Mouse (Mus musculus) forebrain, embryonic 14.5 days (tissue): ENCODE results near the gene Zkscan3. TPM values are rescaled to one million over a fixed set of nuclear protein-coding genes. Genes with fewer than 3 reads are reported as not detected.

Experiments used
- ATAC-seq: fragments of 200-750 bp; cut with Nextera tagmentation; 2 replicates; pipeline ENCODE4 v1.8.0; 2017; ENCODE audit warnings: mild to moderate bottlenecking, moderate library complexity
- DNase-seq: peaks from one replicate; pipeline ENCODE4 v3.0.0-alpha.2; 2015; ENCODE audit warnings: low spot score
- H3K27ac ChIP-seq: fragments of 300-500 bp; sonication (generic); 2 replicates; pipeline ENCODE4 v1.5.1; 2014; ENCODE audit warnings: low read depth, mild to moderate bottlenecking, control low read depth, low read length, moderate library complexity
- H3K27me3 ChIP-seq: fragments of 300-500 bp; sonication (generic); replicated peaks from 2 replicates; pipeline ENCODE4 v1.6.1; 2014; ENCODE audit warnings: low read length, control low read depth, mixed read lengths; ENCODE audit not compliant: control insufficient read depth, insufficient read depth
- H3K36me3 ChIP-seq: fragments of 300-500 bp; sonication (generic); 2 replicates; pipeline ENCODE4 v1.6.1; 2014; ENCODE audit warnings: low read length, control low read depth; ENCODE audit not compliant: control insufficient read depth, insufficient read depth
- H3K4me1 ChIP-seq: fragments of 300-500 bp; sonication (generic); 2 replicates; pipeline ENCODE4 v1.6.1; 2014; ENCODE audit warnings: antibody characterized with exemption, low read length, control low read depth; ENCODE audit not compliant: control insufficient read depth, insufficient read depth
- H3K4me2 ChIP-seq: fragments of 300-500 bp; sonication (generic); 2 replicates; pipeline ENCODE4 v1.6.1; 2014; ENCODE audit warnings: mild to moderate bottlenecking, control low read depth, low read length
- H3K4me3 ChIP-seq: fragments of 300-500 bp; sonication (generic); 2 replicates; pipeline ENCODE4 v1.5.1; 2014; ENCODE audit warnings: low read depth, low read length, control low read depth
- H3K9ac ChIP-seq: fragments of 300-500 bp; sonication (generic); 2 replicates; pipeline ENCODE4 v1.6.1; 2014; ENCODE audit warnings: mild to moderate bottlenecking, low read length, control low read depth, moderate library complexity
- H3K9me3 ChIP-seq: fragments of 300-500 bp; sonication (generic); replicated peaks from 2 replicates; pipeline ENCODE4 v1.6.1; 2016; ENCODE audit warnings: low read length, control low read depth, mixed read lengths; ENCODE audit not compliant: control insufficient read depth
- WGBS: fragments of 180-500 bp; shearing (Covaris S2); extraction: QIAGEN DNeasy Blood & Tissue Kit; methylation state at CpG from one replicate; pipeline ENCODE4 v1.1.7; 2014; 5-methylcytosine and 5-hydroxymethylcytosine counted together
- polyA plus RNA-seq: library from polyadenylated mRNA; unstranded; fragments of >200 nt; fragmentation: Nextera tagmentation; extraction: Ambion mirVana; gene quantifications from 2 replicates; pipeline ENCODE4 v1.2.1, GENCODE M21; 2014

The Zkscan3 gene
- polyA plus RNA-seq = 78.3 and 80.5 TPM in 2 replicates

- Histone ChIP-seq H3K9ac (peak within 1 kb of the TSS; percentile 84), H3K4me3 (peak within 1 kb of the TSS; percentile 85), H3K9me3 (no peaks in the 10 kb centered on the region), H3K27me3 (no peaks in the 10 kb centered on the region), H3K4me1 (peaks cover 8% of the 10 kb centered on the region), H3K4me2 (peak within 1 kb of the TSS; percentile 74), H3K27ac (peak within 1 kb of the TSS; percentile 34; the same call in 1 of the 2 replicates), H3K36me3 (peaks cover 4% of the 10 kb centered on the region; the same call in 1 of the 2 replicates)
- ATAC-seq (peak; percentile 96), DNase-seq (peak; percentile 92)
- WGBS = 0% methylated on average over 35 of the region's 35 CpGs
These were observed at the start of gene Zkscan3 for GRCm38 (mm10) chr13:21402287-21402846. Gene Zkscan3, minus strand, starts transcription at chr13:21402755.

GRCm38 (mm10) chr13:21447856-21448614 lies 45.5 kb upstream of the Zkscan3 start:
- 80% methylated on average over 16 of the region's 16 CpGs for WGBS
- Histone ChIP-seq H3K9ac (no peak overlapping the region), H3K9me3 (no peaks in the 10 kb centered on the region), H3K4me1 (peaks cover 8% of the 10 kb centered on the region), H3K36me3 (peaks cover 59% of the 10 kb centered on the region), H3K4me2 (no peak overlapping the region), H3K27ac (no peak overlapping the region), H3K4me3 (no peak overlapping the region), H3K27me3 (no peaks in the 10 kb centered on the region)
- DNase-seq (no peak), ATAC-seq (no peak)

GRCm38 (mm10) chr13:21446796-21447195 lies 44.2 kb upstream of the Zkscan3 start:
- Histone ChIP-seq H3K27me3 (no peaks in the 10 kb centered on the region), H3K36me3 (peaks cover 59% of the 10 kb centered on the region), H3K9ac (no peak overlapping the region), H3K4me2 (no peak overlapping the region), H3K4me3 (no peak overlapping the region), H3K4me1 (no peaks in the 10 kb centered on the region), H3K9me3 (no peaks in the 10 kb centered on the region), H3K27ac (no peak overlapping the region)
- ATAC-seq = no peak
- WGBS = 92% methylated on average over 9 of the region's 9 CpGs
- DNase-seq = no peak

GRCm38 (mm10) chr13:21441207-21441572 lies 38.6 kb upstream of the Zkscan3 start:
- Histone ChIP-seq H3K9me3 (no peaks in the 10 kb centered on the region), H3K9ac (peak overlapping the region; percentile 64), H3K27me3 (no peaks in the 10 kb centered on the region), H3K36me3 (peaks cover 30% of the 10 kb centered on the region), H3K27ac (peak overlapping the region; percentile 31; the same call in 1 of the 2 replicates), H3K4me2 (peak overlapping the region; percentile 85), H3K4me1 (no peaks in the 10 kb centered on the region), H3K4me3 (peak overlapping the region; percentile 40)
- WGBS = 15% methylated on average over 10 of the region's 10 CpGs
- DNase-seq (peak; percentile 2), ATAC-seq (no peak; the same call in 1 of the 2 replicates)

- Histone ChIP-seq H3K4me3 (peak within 1 kb of the TSS; percentile 40), H3K9me3 (no peaks in the 10 kb centered on the region), H3K9ac (peak within 1 kb of the TSS; percentile 64), H3K27ac (peak within 1 kb of the TSS; percentile 31), H3K4me1 (no peaks in the 10 kb centered on the region), H3K36me3 (peaks cover 26% of the 10 kb centered on the region), H3K27me3 (no peaks in the 10 kb centered on the region), H3K4me2 (peak within 1 kb of the TSS; percentile 85)
- WGBS = 1% methylated on average over 32 of the region's 32 CpGs
- ATAC-seq (peak; percentile 94), DNase-seq (peak; percentile 88)
These were observed 38.1 kb upstream of the Zkscan3 start, which contains the start of gene Pgbd1 for GRCm38 (mm10) chr13:21440503-21441206. Gene Pgbd1, minus strand, starts transcription at chr13:21441058.

- no peak for ATAC-seq
- Histone ChIP-seq H3K4me1 (no peaks in the 10 kb centered on the region), H3K9ac (no peak overlapping the region), H3K27me3 (no peaks in the 10 kb centered on the region), H3K4me3 (no peak overlapping the region), H3K27ac (no peak overlapping the region), H3K36me3 (no peaks in the 10 kb centered on the region), H3K4me2 (no peak overlapping the region), H3K9me3 (no peaks in the 10 kb centered on the region)
- DNase-seq = no peak
- 89% methylated on average over 4 of the region's 4 CpGs for WGBS
These were observed 32.9 kb upstream of the Zkscan3 start for GRCm38 (mm10) chr13:21435476-21435875.

- no peaks in the 10 kb centered on the region for H3K36me3 ChIP-seq
- no peak for DNase-seq
- H3K27me3 ChIP-seq = no peaks in the 10 kb centered on the region
- no peak for ATAC-seq
- H3K9me3 ChIP-seq = no peaks in the 10 kb centered on the region
- WGBS = 94% methylated on average over 1 of the region's 1 CpGs
- H3K9ac ChIP-seq = no peak overlapping the region
- no peak overlapping the region for H3K27ac ChIP-seq
- no peak overlapping the region for H3K4me3 ChIP-seq
- no peaks in the 10 kb centered on the region for H3K4me1 ChIP-seq
- no peak overlapping the region for H3K4me2 ChIP-seq
These were observed 25.1 kb upstream of the Zkscan3 start for GRCm38 (mm10) chr13:21427631-21428030.

GRCm38 (mm10) chr13:21423301-21423700 lies 20.7 kb upstream of the Zkscan3 start:
- no peaks in the 10 kb centered on the region for H3K27me3 ChIP-seq
- WGBS = 59% methylated on average over 5 of the region's 5 CpGs
- no peak overlapping the region for H3K9ac ChIP-seq
- ATAC-seq (no peak), DNase-seq (no peak)
- no peak overlapping the region for H3K27ac ChIP-seq
- no peaks in the 10 kb centered on the region for H3K9me3 ChIP-seq
- H3K4me1 ChIP-seq = no peaks in the 10 kb centered on the region
- H3K4me2 ChIP-seq = no peak overlapping the region
- H3K4me3 ChIP-seq = no peak overlapping the region
- no peaks in the 10 kb centered on the region for H3K36me3 ChIP-seq
